Mouse (Mus musculus) common myeloid progenitor, adult 5-6 weeks (primary cell): ENCODE data around the gene Igf2bp1. TPM values are rescaled to one million over a fixed set of nuclear protein-coding genes. Genes with fewer than 3 reads are reported as not detected.

Experiments used
- ATAC-seq: replicated peaks from 2 replicates; pipeline ENCODE4 v1.8.0; 2016; ENCODE audit warnings: low read depth, mild to moderate bottlenecking, moderate TSS enrichment, inconsistent platforms; ENCODE audit not compliant: poor library complexity, severe bottlenecking
- total RNA-seq: library from RNA; stranded (forward); fragments of 200-1000, 187-1606 nt; gene quantifications from 2 replicates; pipeline ENCODE4 v1.2.3, GENCODE M21; 2017

Igf2bp1 gene
- not detected in 2 replicates for total RNA-seq

GRCm38 (mm10) chr11:96005403-96006271 lies at the start of gene Igf2bp1:
TSS of gene Igf2bp1 (minus strand) at chr11:96005940.
- no peak for ATAC-seq

DNA sequence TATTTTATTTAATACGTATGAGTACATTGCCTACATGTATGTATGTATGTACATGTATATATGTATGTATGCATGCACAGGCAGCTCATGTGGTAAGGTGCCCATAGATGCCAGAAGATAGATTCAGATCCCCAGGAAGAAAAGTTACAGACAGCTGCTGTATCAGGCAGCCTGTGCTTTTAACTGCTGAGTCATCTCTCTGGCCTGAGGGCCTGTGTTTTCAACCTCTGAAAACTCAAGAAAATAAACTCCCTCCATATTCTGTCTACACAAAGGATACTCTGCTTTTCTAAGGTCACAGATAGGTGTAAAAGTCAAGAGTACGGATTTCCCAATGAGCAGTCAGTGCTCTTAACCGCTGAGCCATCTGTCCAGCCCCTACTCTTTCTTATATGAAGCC lies 45.1 kb upstream of the Igf2bp1 start:
- ATAC-seq = no peak

DNA sequence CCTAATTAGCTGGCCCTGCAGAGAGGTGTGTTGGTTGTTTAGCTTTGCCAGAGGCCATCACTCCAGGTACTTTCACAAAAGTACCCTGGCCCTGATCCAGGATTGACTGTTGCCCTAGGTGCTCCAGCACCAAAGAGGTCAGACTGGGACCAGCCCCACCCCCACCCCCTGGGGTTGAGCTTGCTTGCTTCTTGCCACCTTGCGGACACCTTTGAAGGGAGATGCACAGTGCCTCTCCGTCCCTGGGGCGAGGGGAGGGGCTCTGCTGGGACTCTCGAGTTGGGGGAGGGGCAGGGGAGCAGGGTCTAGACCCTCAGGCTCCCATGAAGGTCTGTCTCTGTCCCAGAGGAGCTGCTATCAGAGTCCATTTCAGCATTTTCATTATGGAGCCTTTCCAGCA lies 44.2 kb upstream of the Igf2bp1 start:
- no peak for ATAC-seq

DNA sequence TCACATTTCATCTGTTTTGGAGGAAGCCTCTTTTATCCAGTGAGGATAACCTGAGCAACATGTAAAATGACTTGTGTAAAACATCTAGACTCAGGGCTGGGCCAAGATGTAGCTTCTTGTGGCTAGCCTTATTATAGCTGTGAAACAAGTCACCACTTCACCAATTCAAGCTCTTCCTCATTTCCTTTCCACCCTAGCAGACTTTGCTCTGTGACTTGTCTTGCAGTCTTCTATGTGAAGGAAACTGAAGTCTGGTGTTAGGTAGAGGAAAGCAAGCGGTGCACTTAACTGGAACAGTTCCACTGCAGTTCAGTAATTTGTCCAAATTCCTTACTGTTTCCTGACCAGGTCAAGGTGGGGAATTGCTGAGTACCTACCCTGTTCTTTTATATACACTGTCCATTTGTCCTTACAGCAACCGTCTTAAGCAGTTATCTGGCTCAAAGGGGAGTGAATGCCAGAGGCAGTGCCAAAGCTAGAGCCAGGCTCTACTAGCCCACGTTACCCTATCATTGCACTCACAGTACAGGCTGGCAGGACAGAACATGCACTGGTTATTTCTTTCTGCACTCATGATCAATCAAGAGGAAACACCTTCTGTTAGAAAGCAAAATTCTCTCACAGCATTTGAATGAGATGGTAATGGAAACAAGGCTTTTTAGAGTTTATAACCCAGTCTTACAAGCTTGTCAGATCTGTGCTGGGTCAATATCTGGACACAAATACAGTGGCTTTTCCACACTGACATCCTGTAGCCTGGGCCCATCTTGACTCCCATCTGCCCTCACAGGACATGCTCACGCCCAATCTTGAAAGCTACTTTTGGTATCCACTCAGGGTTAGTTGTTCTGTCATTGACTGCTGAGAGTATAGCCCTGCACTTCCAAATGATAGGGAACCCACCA lies 42.0 kb upstream of the Igf2bp1 start:
- ATAC-seq = no peak

DNA sequence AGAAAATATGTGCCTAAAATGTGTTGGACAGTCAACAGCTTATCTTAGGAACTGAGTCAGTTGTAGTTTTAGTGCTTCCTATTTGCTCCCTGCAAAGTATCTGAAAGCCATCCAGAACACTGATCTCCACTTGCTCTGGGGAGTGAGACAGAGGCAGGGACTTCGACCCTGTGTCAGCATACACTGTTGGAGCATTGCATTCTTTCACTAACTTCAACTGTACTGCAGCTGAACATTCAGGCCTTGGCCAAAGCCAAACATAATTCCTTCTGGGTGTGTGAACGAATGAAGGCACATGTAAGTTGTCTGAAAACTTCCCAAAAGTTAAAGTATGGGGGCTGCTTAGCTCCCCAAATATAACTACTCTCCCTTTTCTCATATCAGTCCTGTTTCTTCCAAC lies 41.1 kb upstream of the Igf2bp1 start:
- ATAC-seq = no peak

DNA sequence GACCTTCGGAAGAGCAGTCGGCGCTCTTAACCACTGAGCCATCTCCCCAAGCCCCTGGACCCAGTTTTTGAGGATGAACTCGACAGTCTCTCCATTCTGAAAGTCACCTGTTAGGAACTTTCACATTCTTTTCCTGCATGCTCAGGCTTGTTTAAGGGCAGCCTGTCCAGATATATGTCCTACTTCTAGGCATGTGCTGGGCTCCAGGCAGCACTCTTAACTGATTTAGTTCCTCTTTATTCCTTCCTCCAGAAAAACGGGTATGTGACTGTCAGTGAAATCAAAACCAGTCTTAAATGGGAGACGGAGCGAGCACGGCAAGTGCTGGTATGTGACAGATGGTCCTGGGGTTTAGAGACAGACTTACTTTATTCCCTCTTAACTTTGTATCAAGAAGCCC lies 40.3 kb upstream of the Igf2bp1 start:
- ATAC-seq = no peak

DNA sequence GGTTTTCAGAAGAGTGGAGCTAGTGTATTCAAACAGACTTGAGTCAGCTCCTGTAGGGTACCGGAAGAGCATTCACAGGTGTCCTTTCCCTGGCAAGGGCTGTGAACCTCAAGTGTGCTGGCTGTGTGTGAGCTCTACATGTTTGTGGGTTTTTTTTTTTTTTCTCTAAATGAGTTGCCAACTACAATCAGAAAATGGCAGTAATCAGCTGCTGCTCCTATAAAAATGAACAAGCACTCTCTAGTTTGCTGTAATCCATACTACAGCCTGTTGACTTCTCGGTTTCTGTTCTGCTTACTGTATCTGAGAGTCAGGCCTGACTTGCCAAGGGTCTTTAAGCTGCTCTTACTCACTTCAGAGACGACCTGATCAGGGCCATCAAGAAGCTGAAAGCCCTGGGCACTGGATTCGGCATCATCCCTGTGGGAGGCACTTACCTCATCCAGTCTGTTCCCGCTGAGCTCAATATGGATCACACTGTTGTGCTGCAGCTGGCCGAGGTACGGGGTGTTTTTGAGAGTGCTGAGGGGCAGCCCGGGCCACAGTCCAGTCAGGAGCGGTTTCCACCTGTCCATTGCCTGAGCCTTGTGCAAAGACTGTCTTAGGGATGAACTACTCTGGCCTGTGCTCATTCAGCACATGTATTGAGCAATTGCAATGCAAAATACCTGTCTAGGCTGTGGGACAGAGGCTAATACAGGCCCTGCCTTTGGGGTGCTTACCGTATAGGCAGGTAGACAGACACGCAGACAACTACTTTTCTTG lies 39.2 kb upstream of the Igf2bp1 start:
- ATAC-seq = no peak

DNA sequence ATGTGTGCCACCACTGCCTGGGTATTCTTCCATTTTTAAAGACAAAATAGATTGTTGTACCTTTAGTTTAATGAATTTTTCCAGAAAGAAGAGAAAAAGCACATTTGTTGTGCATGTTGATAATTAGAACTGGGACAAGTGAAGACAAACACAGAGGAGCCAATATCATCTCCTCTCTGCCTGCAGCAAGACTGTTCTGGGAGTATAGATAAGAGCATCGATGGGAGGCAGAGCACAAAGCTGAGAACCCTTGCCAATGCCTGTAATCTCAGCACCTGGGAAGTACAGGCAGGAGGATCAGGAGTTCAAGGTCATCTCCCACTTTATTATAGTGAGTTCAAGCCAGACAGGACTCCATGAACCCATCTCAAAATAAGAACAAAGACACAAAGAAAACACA lies 32.8 kb upstream of the Igf2bp1 start:
- no peak for ATAC-seq

DNA sequence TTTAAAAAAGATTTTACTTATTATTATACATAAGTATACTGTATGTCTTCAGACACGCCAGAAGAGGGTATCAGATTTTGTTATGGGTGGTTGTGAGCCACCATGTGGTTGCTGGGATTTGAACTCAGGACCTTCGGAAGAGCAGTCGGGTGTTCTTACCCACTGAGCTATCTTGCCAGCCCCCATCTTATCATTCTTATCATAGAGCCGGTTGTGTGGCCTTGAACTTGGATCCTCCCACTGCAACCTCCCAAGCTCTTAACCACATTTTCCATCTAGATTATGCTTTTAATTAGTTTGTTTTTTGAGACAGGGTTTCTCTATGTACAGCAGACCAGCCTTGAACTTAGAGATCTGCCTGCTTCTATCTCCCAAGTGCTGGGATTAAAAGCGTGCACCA lies 31.8 kb upstream of the Igf2bp1 start:
- ATAC-seq = no peak

DNA sequence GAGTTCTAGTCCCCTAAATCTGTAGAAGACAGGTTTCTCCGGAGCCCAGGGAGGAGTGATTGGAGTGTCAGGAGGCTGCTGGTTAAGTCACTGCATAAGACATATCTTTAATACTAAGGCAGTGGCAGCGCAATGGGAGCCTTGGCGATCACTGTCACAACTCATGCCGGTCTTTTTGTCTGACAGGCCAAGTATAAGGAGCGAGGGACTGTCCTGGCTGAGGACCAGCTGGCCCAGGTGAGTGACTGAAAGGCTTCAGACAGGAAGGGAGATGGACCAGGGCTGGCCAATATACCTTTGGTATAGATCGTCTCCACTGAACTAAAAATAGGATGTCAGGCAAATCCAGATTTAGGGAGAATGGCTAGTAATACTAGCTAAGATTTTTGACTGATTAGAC lies 29.4 kb upstream of the Igf2bp1 start:
- ATAC-seq = 0 out of 2 replicates have a peak, but pooled peaks have one; percentile 6

- peak; percentile 96 for ATAC-seq
These were observed 28.9 kb upstream of the Igf2bp1 start, which contains the start of gene Snf8 for GRCm38 (mm10) chr11:96034596-96035052. TSS of gene Snf8 (plus strand) at chr11:96034885.

DNA sequence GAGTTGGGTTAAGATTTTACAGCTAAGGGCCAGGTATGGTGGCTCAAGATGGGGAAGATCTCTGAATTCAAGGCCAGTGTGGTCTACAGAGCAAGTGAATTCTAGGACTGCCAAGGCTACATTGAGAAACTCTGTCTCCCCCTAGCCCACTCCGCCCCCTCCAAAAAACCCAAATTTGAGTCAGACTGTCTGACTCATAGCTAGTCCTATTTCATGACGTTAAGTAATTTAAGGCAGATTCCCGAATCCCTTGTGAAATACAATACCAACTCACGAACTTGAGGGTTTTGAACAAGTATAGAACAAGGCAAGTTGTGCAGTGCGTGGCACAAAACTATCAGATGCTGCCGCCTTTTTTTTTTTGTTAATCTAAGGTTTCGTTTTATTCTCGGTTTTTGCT lies 28.4 kb upstream of the Igf2bp1 start:
- ATAC-seq = no peak

DNA sequence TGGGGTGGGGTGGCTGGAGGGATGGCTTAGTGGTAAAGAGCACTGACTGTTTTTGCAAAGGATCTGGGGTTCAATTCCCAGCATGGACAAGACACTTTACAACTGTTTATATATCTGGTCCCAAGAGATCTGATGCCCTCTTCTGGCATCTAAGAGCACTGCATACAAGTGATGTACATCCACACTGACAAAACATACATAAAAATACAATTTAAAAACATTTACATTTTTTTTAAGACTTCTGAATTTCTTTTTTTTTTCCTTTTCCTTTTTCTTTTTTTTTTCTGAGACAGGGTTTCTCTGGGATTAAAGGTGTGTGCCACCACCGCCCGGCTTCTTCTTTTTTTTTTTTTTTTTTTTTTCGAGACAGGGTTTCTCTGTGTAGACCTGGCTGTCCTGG lies 27.5 kb upstream of the Igf2bp1 start:
- ATAC-seq = no peak

DNA sequence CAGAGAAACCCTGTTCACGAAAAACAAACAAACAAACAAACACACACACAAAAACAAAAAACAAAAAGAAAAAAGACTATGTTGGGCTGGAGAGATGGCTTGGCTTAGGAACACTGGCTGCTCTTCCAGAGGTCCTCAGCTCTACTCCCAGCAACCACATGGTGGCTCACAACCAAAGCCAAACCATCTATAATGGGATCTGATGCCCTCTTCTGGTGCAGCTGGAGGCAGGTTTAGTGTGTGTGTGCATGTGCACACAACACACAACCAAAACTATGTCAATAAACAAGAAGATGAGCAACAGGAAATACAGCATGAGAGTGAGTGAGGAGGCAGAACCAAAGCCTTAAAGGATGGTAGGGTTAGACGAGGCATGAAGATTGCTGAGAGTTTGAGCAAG lies 26.0 kb upstream of the Igf2bp1 start:
- ATAC-seq = no peak

DNA sequence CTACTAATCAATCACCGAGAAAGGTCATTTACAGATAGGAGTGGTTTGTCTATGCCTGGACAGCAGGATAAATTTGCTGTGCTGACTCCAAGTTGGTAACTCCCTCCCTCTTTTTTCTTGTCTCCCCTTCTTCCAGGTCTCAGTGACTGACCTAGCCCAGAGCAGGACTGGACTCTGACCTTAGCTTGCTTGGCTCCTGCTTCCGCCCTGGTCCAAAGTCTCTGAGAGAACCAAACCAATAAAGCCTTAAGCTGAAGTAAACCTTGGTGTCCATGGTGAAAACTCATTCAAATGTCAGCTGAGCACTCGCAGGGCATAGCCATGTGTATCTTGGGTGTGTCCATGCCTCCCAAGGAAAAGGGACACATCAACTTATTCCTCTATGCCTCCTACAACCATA lies 24.8 kb upstream of the Igf2bp1 start:
- ATAC-seq = no peak

DNA sequence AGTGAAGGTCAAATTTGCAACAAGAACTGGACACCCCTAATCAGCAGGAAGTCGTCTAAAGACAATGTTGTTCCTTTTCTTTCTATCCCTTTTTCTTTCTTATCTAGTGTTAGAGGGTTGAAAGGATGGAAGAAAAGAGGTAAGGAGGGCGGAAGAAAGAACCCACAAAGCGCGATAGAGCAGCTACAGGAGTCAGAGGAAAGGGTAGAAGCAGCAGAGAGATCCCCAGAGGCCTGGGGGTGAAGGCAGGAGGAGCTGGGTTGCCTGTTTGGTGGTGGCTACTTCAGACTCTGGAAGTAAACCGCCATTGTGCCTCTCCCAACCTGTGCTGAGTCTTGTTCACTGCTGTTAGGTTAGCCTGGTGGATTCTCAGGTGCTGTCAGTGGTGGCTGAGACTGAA lies 22.4 kb upstream of the Igf2bp1 start:
- ATAC-seq = no peak

- no peak for ATAC-seq
These were observed 14.9 kb upstream of the Igf2bp1 start for GRCm38 (mm10) chr11:96020622-96021021.

- ATAC-seq = no peak
These were observed 12.2 kb upstream of the Igf2bp1 start for GRCm38 (mm10) chr11:96017941-96018351.

GRCm38 (mm10) chr11:96015421-96015820 lies 9.7 kb upstream of the Igf2bp1 start:
- ATAC-seq = no peak

DNA sequence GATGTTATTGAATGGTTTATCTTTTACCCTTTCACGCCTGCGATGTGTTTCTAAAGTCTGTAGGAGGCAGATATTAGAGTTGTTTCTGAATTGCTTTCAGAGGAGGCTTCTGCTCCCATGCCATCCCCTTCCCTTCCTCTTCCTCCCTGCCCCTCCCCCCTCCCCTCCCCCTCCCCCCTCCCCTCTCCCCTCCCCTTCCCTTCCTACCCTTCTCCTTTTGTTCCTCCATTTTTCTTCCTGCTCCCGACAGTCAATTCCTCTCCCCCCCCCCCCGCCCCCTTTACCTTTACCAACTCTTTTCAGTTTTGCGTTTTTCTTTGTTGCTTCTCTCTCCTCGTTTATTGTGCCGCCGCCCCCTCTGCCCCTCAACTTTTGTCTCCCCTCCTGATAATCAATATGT lies 6.2 kb upstream of the Igf2bp1 start:
- no peak for ATAC-seq
